In the genomic region with DNA sequence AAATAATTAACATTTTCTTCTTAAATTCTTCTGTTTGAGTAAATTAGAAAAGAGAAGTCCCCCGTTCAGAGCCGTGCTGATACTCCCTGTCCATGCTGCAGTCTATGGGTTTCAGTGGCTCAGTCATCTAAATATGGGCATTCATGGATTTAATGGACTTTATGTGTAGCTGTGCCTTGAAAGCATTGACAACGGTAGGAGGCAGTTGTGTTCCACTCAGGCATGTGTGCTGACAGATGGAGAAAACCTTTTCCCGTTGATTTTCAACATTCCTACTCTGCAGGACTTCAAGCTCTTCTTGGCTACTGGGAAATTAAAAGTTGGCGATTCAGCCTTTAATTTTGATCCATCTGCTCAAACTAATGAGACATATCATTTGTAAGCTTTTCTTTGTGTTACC, we compare ENCODE assay signal across 18 mouse cellular contexts.
A peak's percentile ranks its signal among the peaks of the same experiment; 100 is the strongest.
DNase-seq lines count a peak whose midpoint lies in the region; ATAC-seq lines count a peak whose summit lies in the region.
"Had no signal": no experiment of that assay in that cellular context is flagged by ENCODE, and none has a peak within 500 bp of the region (broad histone marks: within the 10 kb centered on the region; RNA-seq: fewer than 3 reads in every experiment).

No protein-coding gene starts in this region.

- H3K9ac ChIP-seq in hindbrain, embryonic 14.5 days: no peak overlapping the region
- H3K9ac ChIP-seq in forebrain, embryonic 15.5 days (replicated peaks): no peak overlapping the region
- H3K9ac ChIP-seq in intestine, embryonic 16.5 days (ENCODE audit: low read depth, low read length): no peak overlapping the region
- H3K9ac ChIP-seq: limb, embryonic 15.5 days; lung, embryonic 14.5 days had no signal

- 0 out of 2 replicates have a peak overlapping the region, but pooled peaks have one; percentile 9 for H3K27ac ChIP-seq in hindbrain, embryonic 14.5 days
- no peak overlapping the region for H3K27ac ChIP-seq in hindbrain, embryonic 10.5 days
- H3K27ac ChIP-seq in forebrain, embryonic 15.5 days (replicated peaks): no peak overlapping the region; the same call in 1 of the 2 replicates
- H3K27ac ChIP-seq in intestine, embryonic 16.5 days (ENCODE audit: low read length): no peak overlapping the region
- H3K27ac ChIP-seq: embryonic facial prominence, embryonic 10.5 days; gastrocnemius, adult 2 months; limb, embryonic 15.5 days had no signal

- WGBS in hindbrain, embryonic 14.5 days: 47% methylated on average over 5 of the region's 5 CpGs
- 58% methylated on average over 5 of the region's 5 CpGs for WGBS in hindbrain, embryonic 10.5 days
- 9% methylated on average over 5 of the region's 5 CpGs for WGBS in forebrain, embryonic 15.5 days
- 79% methylated on average over 5 of the region's 5 CpGs for WGBS in intestine, embryonic 16.5 days

- no peak overlapping the region for H3K4me2 ChIP-seq in hindbrain, embryonic 14.5 days (replicated peaks)
- H3K4me2 ChIP-seq in forebrain, embryonic 15.5 days (replicated peaks): no peak overlapping the region
- H3K4me2 ChIP-seq in intestine, embryonic 16.5 days (ENCODE audit: low read depth, low read length): no peak overlapping the region
- H3K4me2 ChIP-seq: limb, embryonic 15.5 days; lung, embryonic 14.5 days had no signal

- H3K9me3 ChIP-seq in hindbrain, embryonic 14.5 days (ENCODE audit: control insufficient read depth, low read length): no peaks in the 10 kb centered on the region; the same call in 1 of the 2 replicates
- no peaks in the 10 kb centered on the region for H3K9me3 ChIP-seq in hindbrain, embryonic 10.5 days
- H3K9me3 ChIP-seq in forebrain, embryonic 15.5 days: no peaks in the 10 kb centered on the region
- no peaks in the 10 kb centered on the region for H3K9me3 ChIP-seq in intestine, embryonic 16.5 days (ENCODE audit: control insufficient read depth, low read length)
- H3K9me3 ChIP-seq: embryonic facial prominence, embryonic 10.5 days; limb, embryonic 15.5 days; megakaryocyte, embryonic 14.5 days had no signal

- no peak overlapping the region for H3K4me3 ChIP-seq in hindbrain, embryonic 14.5 days (replicated peaks; ENCODE audit: low read length)
- H3K4me3 ChIP-seq in hindbrain, embryonic 10.5 days: no peak overlapping the region
- no peak overlapping the region for H3K4me3 ChIP-seq in forebrain, embryonic 15.5 days
- no peak overlapping the region for H3K4me3 ChIP-seq in intestine, embryonic 16.5 days (ENCODE audit: low read length)
- H3K4me3 ChIP-seq: embryonic facial prominence, embryonic 10.5 days; gastrocnemius, adult 2 months; limb, embryonic 15.5 days; megakaryocyte, embryonic 14.5 days had no signal

- no peaks in the 10 kb centered on the region for H3K27me3 ChIP-seq in hindbrain, embryonic 14.5 days (ENCODE audit: control insufficient read depth, insufficient read depth, low read length)
- no peaks in the 10 kb centered on the region for H3K27me3 ChIP-seq in hindbrain, embryonic 10.5 days (ENCODE audit: insufficient read depth, poor library complexity, severe bottlenecking)
- no peaks in the 10 kb centered on the region for H3K27me3 ChIP-seq in forebrain, embryonic 15.5 days
- no peaks in the 10 kb centered on the region for H3K27me3 ChIP-seq in intestine, embryonic 16.5 days (replicated peaks; ENCODE audit: control insufficient read depth, insufficient read depth, low read length)
- H3K27me3 ChIP-seq: limb, embryonic 15.5 days; megakaryocyte, embryonic 14.5 days had no signal

- no peaks in the 10 kb centered on the region for H3K36me3 ChIP-seq in hindbrain, embryonic 14.5 days (replicated peaks; ENCODE audit: control insufficient read depth, insufficient read depth)
- H3K36me3 ChIP-seq in hindbrain, embryonic 10.5 days: 0 out of 2 replicates have a peak, but pooled peaks cover 5% of the 10 kb centered on the region
- no peaks in the 10 kb centered on the region for H3K36me3 ChIP-seq in forebrain, embryonic 15.5 days
- no peaks in the 10 kb centered on the region for H3K36me3 ChIP-seq in intestine, embryonic 16.5 days (ENCODE audit: control insufficient read depth, insufficient read depth, low read length)
- H3K36me3 ChIP-seq: embryonic facial prominence, embryonic 10.5 days; limb, embryonic 15.5 days had no signal

- no peaks in the 10 kb centered on the region for H3K4me1 ChIP-seq in hindbrain, embryonic 14.5 days (replicated peaks; ENCODE audit: control insufficient read depth, insufficient read depth, low read length)
- H3K4me1 ChIP-seq in hindbrain, embryonic 10.5 days (replicated peaks): no peaks in the 10 kb centered on the region
- H3K4me1 ChIP-seq in forebrain, embryonic 15.5 days: no peaks in the 10 kb centered on the region
- no peaks in the 10 kb centered on the region for H3K4me1 ChIP-seq in intestine, embryonic 16.5 days (ENCODE audit: control insufficient read depth, insufficient read depth, low read length)
- H3K4me1 ChIP-seq: embryonic facial prominence, embryonic 10.5 days; limb, embryonic 15.5 days; megakaryocyte, embryonic 14.5 days had no signal

- ATAC-seq in hindbrain, embryonic 14.5 days (ENCODE audit: low FRiP score): peak; percentile 69
- peak; percentile 53 for ATAC-seq in forebrain, embryonic 15.5 days (replicated peaks)
- ATAC-seq in intestine, embryonic 16.5 days: no peak
- ATAC-seq: intestine, postnatal 0 days had no signal

- DNase-seq in hindbrain, embryonic 14.5 days (ENCODE audit: low spot score): peak; percentile 50
- no peak for DNase-seq in hindbrain, embryonic 10.5 days (ENCODE audit: low spot score)
- DNase-seq in Muller cell, postnatal 12 days (ENCODE audit: inconsistent ontology term): peak; percentile 40
- peak; percentile 62 for DNase-seq in cerebellum, adult 8-10 months
- DNase-seq in lung, postnatal 10 days: no peak
- no peak for DNase-seq in urinary bladder, adult 18-20 months (ENCODE audit: low spot score in 2 of 2)
- DNase-seq: adrenal gland, adult 2 months; gastrocnemius, adult 2 months; heart, postnatal 10 days; kidney, postnatal 25 days; lung, embryonic 14.5 days; thymus, postnatal 4 days had no signal

Comparison
In these comparisons a context has a peak if more than half of its experiments do, and no peak if none do; other contexts are left out.
1. DNase-seq: peak in hindbrain, embryonic 14.5 days (single experiment), Muller cell, postnatal 12 days (single experiment) and cerebellum, adult 8-10 months (single experiment); none in hindbrain, embryonic 10.5 days (single experiment), lung, postnatal 10 days (single experiment) and urinary bladder, adult 18-20 months (0 of 2).